27 mouse cellular contexts compared by ENCODE assay signal in genomic region chr12:44346143-44346542, GRCm38 (mm10). TPM values are rescaled to one million over a fixed set of nuclear protein-coding genes. Genes with fewer than 3 reads are reported as not detected.
DNase-seq lines count a peak whose midpoint lies in the region; ATAC-seq and TF ChIP-seq lines count a peak whose summit lies in the region.
"Had no signal": no experiment of that assay in that cellular context is flagged by ENCODE, and none has a peak within 500 bp of the region (broad histone marks: within the 10 kb centered on the region; RNA-seq: fewer than 3 reads in every experiment).

No protein-coding gene starts in this region.

- peak; percentile 59 for ATAC-seq in forebrain, embryonic 11.5 days (replicated peaks; ENCODE audit: low FRiP score)
- ATAC-seq in forebrain, postnatal 0 days, result no peak
- peak; percentile 53; the same call in 1 of the 2 replicates for ATAC-seq in midbrain, embryonic 12.5 days (ENCODE audit: low FRiP score, low read depth)
- ATAC-seq in midbrain, embryonic 14.5 days (ENCODE audit: low FRiP score, low TSS enrichment), result no peak
- no peak for ATAC-seq in megakaryocyte-erythroid progenitor cell, adult 5-6 weeks (replicated peaks; ENCODE audit: low FRiP score, low TSS enrichment, poor library complexity, severe bottlenecking)

- H3K36me3 ChIP-seq in forebrain, embryonic 11.5 days (ENCODE audit: control insufficient read depth, insufficient read depth, low read length), result no peaks in the 10 kb centered on the region
- H3K36me3 ChIP-seq in forebrain, postnatal 0 days (ENCODE audit: insufficient read depth), result no peaks in the 10 kb centered on the region
- no peaks in the 10 kb centered on the region for H3K36me3 ChIP-seq in midbrain, embryonic 12.5 days
- H3K36me3 ChIP-seq in midbrain, embryonic 14.5 days (ENCODE audit: control insufficient read depth, insufficient read depth, low read length), result no peaks in the 10 kb centered on the region
- H3K36me3 ChIP-seq: embryonic facial prominence, embryonic 12.5 days; heart, embryonic 10.5 days; limb, embryonic 10.5 days; liver, embryonic 15.5 days; lung, embryonic 15.5 days; neural tube, embryonic 12.5 days had no signal

- H3K9ac ChIP-seq in forebrain, embryonic 11.5 days (ENCODE audit: low read length), result no peak overlapping the region
- no peak overlapping the region for H3K9ac ChIP-seq in forebrain, postnatal 0 days
- H3K9ac ChIP-seq in midbrain, embryonic 12.5 days (replicated peaks), result no peak overlapping the region
- no peak overlapping the region for H3K9ac ChIP-seq in midbrain, embryonic 14.5 days (replicated peaks; ENCODE audit: low read length)
- H3K9ac ChIP-seq: embryonic facial prominence, embryonic 12.5 days; liver, embryonic 15.5 days; lung, embryonic 15.5 days; neural tube, embryonic 12.5 days had no signal

- no peak for TF ChIP-seq CTCF in forebrain, postnatal 0 days (IDR thresholded peaks at IDR 0.05; ENCODE audit: low read depth)
- TF ChIP-seq CTCF in brain, embryonic 14.5 days (IDR thresholded peaks at IDR 0.05; ENCODE audit: borderline replicate concordance, extremely low read depth, insufficient read depth, insufficient read length), result no peak

- TF ChIP-seq POLR2A in brain, embryonic 14.5 days (IDR thresholded peaks at IDR 0.05; ENCODE audit: borderline replicate concordance, extremely low read depth, insufficient read depth, insufficient read length, poor library complexity, severe bottlenecking), result no peak

- H3K27ac ChIP-seq in forebrain, embryonic 11.5 days (ENCODE audit: low read depth, low read length), result no peak overlapping the region
- H3K27ac ChIP-seq in forebrain, postnatal 0 days (ENCODE audit: low read depth, low read length), result no peak overlapping the region
- H3K27ac ChIP-seq in midbrain, embryonic 12.5 days (replicated peaks), result no peak overlapping the region
- no peak overlapping the region for H3K27ac ChIP-seq in midbrain, embryonic 14.5 days (replicated peaks; ENCODE audit: low read depth, low read length)
- H3K27ac ChIP-seq: embryonic facial prominence, embryonic 12.5 days; heart, embryonic 10.5 days; limb, embryonic 10.5 days; liver, embryonic 15.5 days; lung, embryonic 15.5 days; neural tube, embryonic 12.5 days; stomach, postnatal 0 days had no signal

- H3K4me1 ChIP-seq in forebrain, embryonic 11.5 days (replicated peaks; ENCODE audit: control insufficient read depth, insufficient read depth, low read length), result peaks cover 10% of the 10 kb centered on the region
- H3K4me1 ChIP-seq in forebrain, postnatal 0 days (ENCODE audit: insufficient read depth), result 0 out of 2 replicates have a peak, but pooled peaks cover 9% of the 10 kb centered on the region
- peaks cover 26% of the 10 kb centered on the region for H3K4me1 ChIP-seq in midbrain, embryonic 12.5 days
- H3K4me1 ChIP-seq in midbrain, embryonic 14.5 days (ENCODE audit: control insufficient read depth, insufficient read depth, low read length), result peaks cover 23% of the 10 kb centered on the region
- H3K4me1 ChIP-seq: embryonic facial prominence, embryonic 12.5 days; heart, embryonic 10.5 days; limb, embryonic 10.5 days; liver, embryonic 15.5 days; lung, embryonic 15.5 days had no signal

- no peak overlapping the region for H3K4me2 ChIP-seq in forebrain, embryonic 11.5 days (ENCODE audit: low read depth, low read length, severe bottlenecking)
- H3K4me2 ChIP-seq in forebrain, postnatal 0 days (ENCODE audit: low read depth), result no peak overlapping the region
- no peak overlapping the region for H3K4me2 ChIP-seq in midbrain, embryonic 12.5 days (replicated peaks)
- H3K4me2 ChIP-seq in midbrain, embryonic 14.5 days (ENCODE audit: low read length), result no peak overlapping the region
- H3K4me2 ChIP-seq: embryonic facial prominence, embryonic 12.5 days; liver, embryonic 15.5 days; lung, embryonic 15.5 days; neural tube, embryonic 12.5 days had no signal

- 45% methylated on average over 3 of the region's 3 CpGs for WGBS in forebrain, embryonic 11.5 days
- 20% methylated on average over 3 of the region's 3 CpGs for WGBS in forebrain, postnatal 0 days
- WGBS in midbrain, embryonic 12.5 days, result 76% methylated on average over 3 of the region's 3 CpGs
- WGBS in midbrain, embryonic 14.5 days, result 58% methylated on average over 3 of the region's 3 CpGs

- H3K9me3 ChIP-seq in forebrain, embryonic 11.5 days (ENCODE audit: control insufficient read depth, low read length), result no peaks in the 10 kb centered on the region
- no peaks in the 10 kb centered on the region for H3K9me3 ChIP-seq in forebrain, postnatal 0 days (ENCODE audit: low read length)
- no peaks in the 10 kb centered on the region for H3K9me3 ChIP-seq in midbrain, embryonic 12.5 days
- no peaks in the 10 kb centered on the region for H3K9me3 ChIP-seq in midbrain, embryonic 14.5 days (ENCODE audit: control insufficient read depth, low read length)
- H3K9me3 ChIP-seq: embryonic facial prominence, embryonic 12.5 days; heart, embryonic 10.5 days; limb, embryonic 10.5 days; liver, embryonic 15.5 days; lung, embryonic 15.5 days; megakaryocyte, embryonic 14.5 days; neural tube, embryonic 12.5 days had no signal

- DNase-seq in forebrain, embryonic 11.5 days (ENCODE audit: low spot score), result no peak
- DNase-seq in forebrain, postnatal 0 days, result no peak
- no peak for DNase-seq in midbrain, embryonic 14.5 days
- peak; percentile 61 for DNase-seq in brain, embryonic 14.5 days (ENCODE audit: low read depth)
- peak; percentile 22 for DNase-seq in retina, embryonic 14.5 days (ENCODE audit: low spot score)
- DNase-seq: adrenal gland, postnatal 36 days; cerebellum, adult 11 months; cerebellum, postnatal 10 days; heart, postnatal 4 days; kidney, adult 8-10 months; kidney, postnatal 10 days; liver; lung, postnatal 36 days; right cerebral cortex, postnatal 14 days; thymus, adult 2 months; thymus, postnatal 4 days had no signal

- H3K4me3 ChIP-seq in forebrain, embryonic 11.5 days (ENCODE audit: low read depth, low read length), result no peak overlapping the region
- no peak overlapping the region for H3K4me3 ChIP-seq in forebrain, postnatal 0 days (ENCODE audit: low read depth, low read length)
- no peak overlapping the region for H3K4me3 ChIP-seq in midbrain, embryonic 12.5 days
- H3K4me3 ChIP-seq in midbrain, embryonic 14.5 days (replicated peaks; ENCODE audit: low read depth, low read length), result no peak overlapping the region
- H3K4me3 ChIP-seq: embryonic facial prominence, embryonic 12.5 days; erythroblast, embryonic 14.5 days; heart, embryonic 10.5 days; limb, embryonic 10.5 days; liver, embryonic 15.5 days; lung, embryonic 15.5 days; megakaryocyte, embryonic 14.5 days; neural tube, embryonic 12.5 days had no signal

- H3K27me3 ChIP-seq in forebrain, embryonic 11.5 days (ENCODE audit: control insufficient read depth, insufficient read depth, low read length), result no peaks in the 10 kb centered on the region
- H3K27me3 ChIP-seq in forebrain, postnatal 0 days (ENCODE audit: insufficient read depth, low read length), result no peaks in the 10 kb centered on the region
- H3K27me3 ChIP-seq in midbrain, embryonic 12.5 days, result no peaks in the 10 kb centered on the region
- H3K27me3 ChIP-seq in midbrain, embryonic 14.5 days (ENCODE audit: control insufficient read depth, insufficient read depth, low read length), result no peaks in the 10 kb centered on the region
- H3K27me3 ChIP-seq: embryonic facial prominence, embryonic 12.5 days; liver, embryonic 15.5 days; lung, embryonic 15.5 days; megakaryocyte, embryonic 14.5 days; neural tube, embryonic 12.5 days had no signal

RNA-seq across cellular contexts. Expression of gene Nrcam, which starts 17.5 kb away (rescaled TPM):
- polyA plus RNA-seq in forebrain, embryonic 11.5 days (2014; fragmentation: Nextera tagmentation; extraction: Ambion mirVana), result 44.0 and 50.1 TPM in 2 replicates
- 147 and 185 TPM in 2 replicates for total RNA-seq in forebrain, postnatal 0 days (2014; rRNA removed)
- polyA plus RNA-seq in forebrain, postnatal 0 days (2015; fragmentation: Nextera tagmentation; extraction: Ambion mirVana), result 87.5 and 101 TPM in 2 replicates
- 123 and 131 TPM in 2 replicates for polyA plus RNA-seq in midbrain, embryonic 12.5 days (2016; fragmentation: Nextera tagmentation; extraction: Ambion mirVana)
- 137 and 198 TPM in 2 replicates for polyA plus RNA-seq in midbrain, embryonic 14.5 days (2014; fragmentation: Nextera tagmentation; extraction: Ambion mirVana)
- polyA plus RNA-seq in brain, embryonic 14.5 days (2012; rRNA removed), result 61.2 and 89.1 TPM in 2 replicates
- 0.17 and 2.8 TPM in 2 replicates for total RNA-seq in megakaryocyte-erythroid progenitor cell, adult 5-6 weeks (2014; fragmentation: Nextera tagmentation)
- total RNA-seq in megakaryocyte-erythroid progenitor cell, adult 5-6 weeks (2017), result 5.0 TPM in 1 of 2 replicates, not detected in the other
- polyA plus RNA-seq: erythroblast, embryonic 14.5 days had no signal

Comparison
In these comparisons a context has a peak if more than half of its experiments do, and no peak if none do; other contexts are left out.
1. ATAC-seq: peak in forebrain, embryonic 11.5 days (single experiment) and midbrain, embryonic 12.5 days (single experiment); none in forebrain, postnatal 0 days (single experiment), midbrain, embryonic 14.5 days (single experiment) and megakaryocyte-erythroid progenitor cell, adult 5-6 weeks (single experiment).
2. DNase-seq: peak in brain, embryonic 14.5 days (single experiment) and retina, embryonic 14.5 days (single experiment); none in forebrain, embryonic 11.5 days (single experiment), forebrain, postnatal 0 days (single experiment) and midbrain, embryonic 14.5 days (single experiment).